Mouse (Mus musculus) forelimb bud, embryonic 11.5 days (tissue): ENCODE data around the gene Bglap3.
"Not testable (repeated sequence)": the region's sequence is repeated elsewhere in the genome, so short reads cannot be mapped to it uniquely, and the experiment has no call there.

Source experiments
- DNase-seq: peaks from one replicate; pipeline ENCODE4 v3.0.0-alpha.2; 2012; ENCODE audit warnings: low read depth, low spot score

Gene Bglap3

GRCm38 (mm10) chr3:88372643-88373042 lies at the start of gene Bglap3:
Bglap3 (minus strand) TSS chr3:88372743.
- DNase-seq = not testable (repeated sequence)

DNA sequence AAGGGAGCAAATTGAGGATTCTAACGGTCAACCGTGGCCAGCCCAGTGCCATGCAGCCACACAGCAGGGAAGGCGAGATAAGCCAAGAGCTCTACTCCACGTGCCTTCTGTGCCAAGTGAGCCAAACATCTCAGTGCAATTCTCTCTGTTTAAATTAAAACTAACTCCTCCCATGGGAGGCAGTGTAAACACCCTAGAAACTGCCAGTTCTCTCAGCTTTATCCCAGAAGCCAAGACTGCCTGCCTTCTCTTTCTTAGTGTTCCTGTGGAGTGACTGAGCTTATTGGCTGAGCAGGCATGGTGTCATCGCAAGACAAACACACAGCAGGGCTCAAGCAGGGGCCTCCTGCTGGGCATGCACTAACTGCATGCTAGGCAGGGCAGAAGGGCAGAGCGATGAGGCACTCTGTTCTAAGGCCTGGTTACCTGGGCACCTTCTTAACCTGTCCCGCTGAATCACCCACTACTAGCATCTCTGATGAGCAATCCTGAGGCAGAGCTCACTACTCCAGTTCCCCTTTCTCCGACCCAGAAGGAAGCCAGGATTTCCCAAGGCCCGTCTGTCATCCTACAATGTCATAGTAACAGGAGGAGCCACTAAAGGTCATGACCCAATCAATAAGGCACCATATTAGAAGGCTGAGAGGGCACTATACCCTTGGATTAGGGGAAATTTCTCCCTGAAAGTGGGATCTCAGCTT lies 49.6 kb upstream of the Bglap3 start:
- DNase-seq = no peak

GRCm38 (mm10) chr3:88420771-88421170 lies 48.2 kb upstream of the Bglap3 start:
- no peak for DNase-seq

DNA sequence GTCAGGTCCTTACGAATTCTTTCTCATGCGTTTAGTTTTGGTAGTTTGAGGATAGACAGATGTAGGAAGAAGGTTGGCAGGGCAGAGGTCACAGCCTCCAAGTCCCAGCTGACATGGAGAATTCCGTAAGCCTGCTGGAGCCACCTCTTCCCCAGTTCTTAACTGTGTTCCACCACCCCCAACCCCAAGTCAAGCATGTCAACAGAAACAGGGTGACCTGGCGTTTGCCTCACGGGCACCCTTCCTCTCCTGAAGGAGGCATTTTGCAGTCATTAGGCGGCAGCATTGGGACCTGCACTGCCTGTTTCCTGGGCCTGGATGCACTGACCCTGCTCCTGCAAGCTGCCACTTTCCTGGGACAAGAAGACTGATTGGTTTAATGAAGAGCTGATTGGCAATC lies 45.5 kb upstream of the Bglap3 start:
- no peak for DNase-seq

DNA sequence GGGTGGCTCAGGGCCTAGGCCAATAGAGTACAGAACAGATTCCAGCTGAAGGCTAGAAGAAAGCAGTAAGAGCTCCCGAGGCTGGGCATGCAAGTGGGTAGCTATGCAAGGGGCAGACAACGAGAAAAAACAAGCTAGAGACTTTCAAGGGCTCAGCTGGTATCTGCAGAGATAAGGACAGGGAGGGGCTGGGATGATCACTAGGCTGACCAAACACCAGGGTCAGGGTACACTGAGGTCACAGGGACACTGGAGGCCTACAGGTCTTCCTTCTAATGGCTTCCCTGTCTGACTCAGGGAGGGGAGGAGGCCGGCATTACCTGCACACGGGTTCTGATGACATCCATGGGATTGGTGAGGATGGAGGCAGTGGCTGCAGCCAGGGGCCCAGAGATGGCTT lies 43.1 kb upstream of the Bglap3 start:
- DNase-seq = no peak

DNA sequence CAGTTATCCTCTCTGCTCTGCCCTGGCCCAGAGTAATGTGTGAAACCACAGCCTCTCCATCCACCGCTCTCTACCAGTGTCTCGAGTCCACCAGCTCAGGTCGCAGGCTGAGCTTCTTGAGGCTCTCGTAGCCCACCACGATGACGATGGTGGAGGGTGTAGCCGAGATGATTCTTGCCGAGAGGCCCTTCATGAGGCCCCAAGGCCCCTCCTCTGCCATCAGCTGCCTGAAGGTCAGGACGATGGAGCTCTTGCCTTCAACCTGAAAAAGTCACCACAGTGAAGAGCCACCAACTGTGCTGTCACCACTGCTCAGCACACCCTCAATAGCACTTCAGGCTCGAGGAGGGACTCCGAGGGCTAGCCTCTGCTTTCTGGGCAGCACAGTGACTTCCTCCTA lies 40.1 kb upstream of the Bglap3 start:
- no peak for DNase-seq

- DNase-seq = no peak
Observed at GRCm38 (mm10) chr3:88411681-88412080, 39.1 kb upstream of the Bglap3 start.

DNA sequence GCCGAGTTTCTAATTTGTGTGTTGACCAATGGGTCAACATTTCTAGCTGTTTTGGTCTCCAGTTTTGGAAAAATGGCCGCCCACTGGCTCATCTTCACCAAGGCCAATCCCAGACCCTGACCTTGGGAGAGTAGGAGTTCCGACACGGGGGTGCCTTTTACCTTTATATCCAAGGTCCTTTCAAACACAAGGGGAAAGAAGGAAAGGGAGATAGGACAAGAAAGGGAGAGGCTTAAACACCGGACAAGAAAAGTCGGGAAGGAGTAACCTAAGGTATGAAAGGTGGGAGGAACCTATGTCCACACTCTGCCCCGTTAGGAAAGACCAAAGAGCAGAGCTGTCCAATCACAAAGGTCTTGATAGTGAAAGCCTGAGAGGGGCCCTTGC lies 38.1 kb upstream of the Bglap3 start:
- no peak for DNase-seq

GRCm38 (mm10) chr3:88409741-88410644 lies 37.5 kb upstream of the Bglap3 start, which contains the start of gene Pmf1:
Pmf1 (minus strand) TSS chr3:88410331.
- peak; percentile 92 for DNase-seq

GRCm38 (mm10) chr3:88408953-88409352 lies 36.4 kb upstream of the Bglap3 start:
- no peak for DNase-seq

DNA sequence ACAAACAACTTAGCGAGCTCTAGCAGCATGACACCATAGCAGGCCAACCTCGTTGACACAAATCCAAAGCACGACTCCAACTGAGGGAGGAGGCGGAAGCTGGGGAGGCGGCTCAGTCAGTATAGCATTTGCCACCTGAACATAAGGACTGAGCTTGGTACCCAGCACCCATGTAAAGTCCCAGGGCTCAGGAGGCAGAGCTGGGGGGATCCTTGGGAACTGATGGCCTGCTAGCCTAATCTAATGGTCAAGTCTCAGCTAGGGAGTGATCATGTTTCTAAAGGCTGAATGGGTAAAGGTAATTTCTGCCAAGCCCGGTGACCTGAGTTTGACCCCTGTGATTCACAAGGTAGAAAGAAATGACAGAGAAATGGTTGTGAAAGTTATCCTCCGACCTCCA lies 35.0 kb upstream of the Bglap3 start:
- no peak for DNase-seq

DNA sequence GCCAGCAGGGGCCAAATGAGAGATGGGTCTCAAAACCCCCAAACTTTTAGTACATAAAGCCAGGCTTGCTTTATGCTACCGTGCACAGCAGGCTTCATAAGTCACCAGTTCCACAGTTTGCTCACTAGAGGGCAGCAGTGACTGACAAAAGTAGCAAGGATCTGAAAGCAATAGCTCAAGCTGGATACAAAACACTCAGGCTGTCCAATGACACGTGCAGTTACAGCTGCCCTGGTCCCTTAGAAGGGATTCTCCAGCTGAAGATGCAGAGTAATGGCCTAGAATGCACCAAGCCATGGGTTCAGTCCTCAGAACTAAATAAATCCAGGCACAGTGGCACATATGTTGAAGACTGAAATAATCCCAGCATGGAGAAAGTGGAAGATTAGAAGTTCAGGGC lies 34.5 kb upstream of the Bglap3 start:
- DNase-seq = peak; percentile 89

- no peak for DNase-seq
Observed at GRCm38 (mm10) chr3:88403522-88404230, 31.1 kb upstream of the Bglap3 start.

DNA sequence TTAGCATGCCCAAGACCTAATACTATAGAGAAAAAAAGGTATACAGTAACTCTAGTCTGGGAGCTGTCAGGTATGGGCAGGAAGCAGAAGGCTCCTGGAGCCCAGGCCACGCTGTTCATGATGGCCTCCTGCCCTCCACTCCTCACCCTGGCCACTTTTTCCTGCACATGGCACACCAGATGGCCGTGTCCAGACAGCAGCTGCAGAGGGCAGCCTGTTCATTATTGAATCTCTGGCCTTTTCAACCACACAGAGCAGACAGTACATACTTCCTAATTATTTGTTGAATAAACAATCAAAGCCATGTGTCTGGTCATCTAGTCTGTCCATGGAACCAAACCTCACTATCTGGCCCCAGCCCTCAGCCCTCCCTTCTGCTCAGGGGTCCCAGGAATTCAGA lies 26.1 kb upstream of the Bglap3 start:
- DNase-seq = no peak

GRCm38 (mm10) chr3:88395742-88396141 lies 23.2 kb upstream of the Bglap3 start:
- DNase-seq = no peak

GRCm38 (mm10) chr3:88395288-88395687 lies 22.7 kb upstream of the Bglap3 start:
- no peak for DNase-seq

- no peak for DNase-seq
Observed at GRCm38 (mm10) chr3:88393776-88394375, 21.3 kb upstream of the Bglap3 start.

DNA sequence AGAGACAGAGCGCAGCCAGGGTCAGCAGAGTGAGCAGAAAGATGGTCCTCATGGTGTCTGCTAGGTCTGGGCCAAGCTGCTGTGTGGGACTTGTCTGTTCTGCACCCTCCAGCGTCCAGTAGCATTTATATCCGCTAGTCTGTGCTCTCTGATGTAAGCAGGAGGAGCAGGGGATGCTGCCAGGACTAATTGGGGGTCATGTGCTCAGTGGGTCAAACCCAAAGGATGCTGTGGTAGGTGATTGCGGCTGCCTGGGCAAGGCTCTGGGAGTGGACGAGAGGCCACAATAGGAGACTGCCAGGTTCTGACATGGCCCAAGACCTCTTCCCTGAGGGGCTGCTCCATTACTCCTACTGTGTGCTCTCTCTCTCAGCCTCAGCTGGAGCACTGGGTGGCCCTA lies 11.8 kb upstream of the Bglap3 start, which contains the start of gene Bglap:
Gene Bglap, minus strand, starts transcription at position 101 of the 400 bp plus-strand sequence.
- DNase-seq = no peak

DNA sequence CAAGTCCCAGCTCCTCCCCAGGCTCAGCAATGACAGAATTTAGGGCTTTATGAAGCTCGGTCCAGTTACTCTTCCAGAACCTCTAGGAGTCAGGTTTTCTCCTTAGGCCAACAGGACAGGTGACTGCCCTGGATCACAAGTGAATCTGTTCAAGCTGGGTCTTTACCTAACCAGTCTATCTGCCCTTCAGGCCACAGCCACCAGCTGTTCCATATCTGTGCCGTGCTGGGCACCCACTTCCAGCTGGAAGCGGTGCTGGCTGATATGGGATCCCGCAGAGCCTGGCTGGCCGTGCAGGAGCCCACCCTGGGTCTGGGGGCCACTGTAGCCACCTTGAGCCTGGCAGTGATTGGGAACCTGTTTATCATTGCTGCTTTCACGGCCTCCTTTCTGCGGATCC lies 9.8 kb upstream of the Bglap3 start:
- not testable (repeated sequence) for DNase-seq

GRCm38 (mm10) chr3:88381389-88382315 lies 9.1 kb upstream of the Bglap3 start:
- not testable (repeated sequence) for DNase-seq

- DNase-seq = not testable (repeated sequence)
Observed at GRCm38 (mm10) chr3:88378599-88378998, 6.1 kb upstream of the Bglap3 start, which contains the start of gene Bglap2. Bglap2 (minus strand) TSS chr3:88378699.
